Mouse (Mus musculus) hindbrain, postnatal 0 days (tissue): ENCODE measurements around the gene Mt1. TPM values are rescaled to one million over a fixed set of nuclear protein-coding genes. Genes with fewer than 3 reads are reported as not detected.
A peak's percentile ranks its signal among the peaks of the same experiment; 100 is the strongest.

Source experiments
- ATAC-seq: fragments of 200-750 bp; cut with Nextera tagmentation; 2 replicates; pipeline ENCODE4 v1.8.0; 2017; ENCODE audit warnings: mild to moderate bottlenecking, moderate TSS enrichment, moderate library complexity
- DNase-seq: peaks from one replicate; pipeline ENCODE4 v3.0.0-alpha.2; 2015; ENCODE audit warnings: low spot score
- H3K27ac ChIP-seq: fragments of 300-500 bp; sonication (generic); 2 replicates; pipeline ENCODE4 v1.5.1; 2014; ENCODE audit warnings: mild to moderate bottlenecking
- H3K27me3 ChIP-seq: fragments of 300-500 bp; sonication (generic); 2 replicates; pipeline ENCODE4 v1.6.1; 2014; ENCODE audit warnings: low read length, mixed read lengths; ENCODE audit not compliant: insufficient read depth
- H3K36me3 ChIP-seq: fragments of 300-500 bp; sonication (generic); 2 replicates; pipeline ENCODE4 v1.6.1; 2014; ENCODE audit warnings: low read length, mixed read lengths; ENCODE audit not compliant: insufficient read depth
- H3K4me1 ChIP-seq: fragments of 300-500 bp; sonication (generic); 2 replicates; pipeline ENCODE4 v1.6.1; 2014; ENCODE audit warnings: antibody characterized with exemption, low read length, mixed read lengths; ENCODE audit not compliant: insufficient read depth
- H3K4me2 ChIP-seq: fragments of 300-500 bp; sonication (generic); 2 replicates; pipeline ENCODE4 v1.6.1; 2014; ENCODE audit warnings: low read depth, mild to moderate bottlenecking, low read length, moderate library complexity, mixed read lengths
- H3K4me3 ChIP-seq: fragments of 300-500 bp; sonication (generic); 2 replicates; pipeline ENCODE4 v1.5.1; 2014; ENCODE audit warnings: low read length
- H3K9ac ChIP-seq: fragments of 300-500 bp; sonication (generic); replicated peaks from 2 replicates; pipeline ENCODE4 v1.6.1; 2014; ENCODE audit warnings: mild to moderate bottlenecking, low read length, moderate library complexity, mixed read lengths
- H3K9me3 ChIP-seq: fragments of 300-500 bp; sonication (generic); 2 replicates; pipeline ENCODE4 v1.6.1; 2016; ENCODE audit warnings: low read length, mixed read lengths
- CTCF ChIP-seq: IDR thresholded peaks from 2 replicates; pipeline ENCODE4 v1.5.1; 2016; ENCODE audit warnings: antibody characterized with exemption, control low read depth, low read depth
- WGBS: fragments of 180-500 bp; shearing (Covaris S2); extraction: QIAGEN DNeasy Blood & Tissue Kit; methylation state at CpG from one replicate; pipeline ENCODE4 v1.1.7; 2014; 5-methylcytosine and 5-hydroxymethylcytosine counted together
- polyA plus RNA-seq: library from polyadenylated mRNA; unstranded; fragments of >200 nt; fragmentation: Nextera tagmentation; extraction: Ambion mirVana; gene quantifications from 2 replicates; pipeline ENCODE4 v1.2.1, GENCODE M21; 2015
- total RNA-seq: library from RNA; depleted of rRNA; stranded (reverse); fragments of >200 nt; gene quantifications from 2 replicates; pipeline ENCODE4 v1.2.3, GENCODE M21; 2014

Gene Mt1
- total and polyA plus RNA-seq, 2 experiments from 2014 or later, result 742 to 1,037 TPM

DNA sequence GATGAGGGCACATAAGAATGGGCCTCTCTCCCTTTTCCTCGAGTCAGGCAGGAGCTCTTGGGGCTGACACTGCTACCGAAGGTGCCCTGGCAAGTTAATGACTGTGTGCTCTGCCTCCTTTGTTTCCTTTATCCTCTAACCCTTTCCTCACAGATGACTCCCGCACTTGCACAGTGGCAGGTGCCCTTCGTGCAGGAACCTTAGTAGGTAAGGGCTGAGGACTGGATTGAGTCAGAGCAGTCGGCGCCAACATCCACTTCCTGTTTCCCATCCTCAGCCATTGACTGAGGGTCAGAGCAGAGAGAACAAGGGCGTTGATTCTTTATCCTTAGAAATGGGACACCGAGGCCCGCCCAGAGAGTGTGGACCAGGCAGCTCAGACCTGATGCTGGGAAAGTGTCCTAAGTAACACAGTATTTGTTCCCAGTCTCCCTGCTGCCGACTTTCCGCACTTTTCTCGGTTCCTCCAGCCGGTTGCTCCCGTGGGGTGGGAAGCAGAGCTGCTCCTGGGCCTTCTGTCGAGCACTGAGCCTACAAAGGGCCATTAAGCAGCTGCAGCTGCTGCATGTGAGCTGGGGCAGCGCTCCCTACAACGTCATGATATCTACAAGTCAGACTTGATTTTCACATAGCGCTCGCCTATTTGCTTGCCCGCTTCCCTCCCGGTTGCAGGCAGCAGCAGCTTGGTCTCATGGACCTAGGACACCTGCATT, 8.6 kb downstream of the Mt1 start:
- peaks cover 5% of the 10 kb centered on the region; the same call in 1 of the 2 replicates for H3K4me1 ChIP-seq
- H3K27me3 ChIP-seq, result peaks cover 12% of the 10 kb centered on the region; the same call in 1 of the 2 replicates
- H3K4me2 ChIP-seq, result no peak overlapping the region
- H3K9ac ChIP-seq, result 0 out of 2 replicates have a peak overlapping the region, but pooled peaks have one; percentile 30
- 39% methylated on average over 21 of the region's 21 CpGs for WGBS
- TF ChIP-seq CTCF, result no peak
- no peaks in the 10 kb centered on the region for H3K36me3 ChIP-seq
- no peak for ATAC-seq
- H3K27ac ChIP-seq, result no peak overlapping the region; the same call in 1 of the 2 replicates
- no peak for DNase-seq
- H3K9me3 ChIP-seq, result no peaks in the 10 kb centered on the region
- H3K4me3 ChIP-seq, result no peak overlapping the region

DNA sequence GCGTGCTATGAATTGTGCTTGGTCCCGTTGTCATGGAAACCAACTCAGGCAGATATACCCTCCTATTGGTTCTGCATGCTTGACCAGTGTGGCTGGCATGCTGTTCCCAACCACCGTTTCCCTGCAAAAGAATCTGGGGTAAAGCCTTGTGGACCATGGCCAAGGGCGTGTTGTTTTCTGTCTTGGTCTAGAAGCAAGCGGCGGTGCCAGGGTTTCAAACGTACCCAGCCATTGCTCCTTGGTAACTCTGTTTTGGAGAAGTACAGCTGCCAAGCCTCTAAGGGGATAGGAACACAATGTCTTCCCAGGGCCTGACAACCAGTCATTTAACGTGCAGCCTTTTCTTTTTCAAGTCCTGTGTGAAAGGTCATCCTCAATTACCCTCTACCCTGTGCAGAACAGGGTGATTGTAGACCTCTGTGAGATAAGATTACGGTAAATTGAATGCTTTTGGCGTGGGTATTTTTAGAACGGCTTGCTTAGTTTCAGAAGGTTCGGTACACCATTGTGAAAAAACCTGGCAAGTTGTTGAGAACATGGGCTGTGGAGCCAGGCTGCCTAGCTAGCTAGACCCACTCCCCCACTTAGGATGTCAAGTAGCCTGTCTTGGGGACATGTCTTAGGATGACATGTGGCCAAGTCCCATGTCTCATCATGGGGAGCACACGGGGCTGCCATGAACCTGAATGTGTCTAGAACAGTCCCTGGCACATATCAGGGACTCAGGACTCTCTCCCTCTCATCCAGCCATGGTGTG, 10.6 kb downstream of the Mt1 start:
- WGBS, result 34% methylated on average over 13 of the region's 13 CpGs
- Histone ChIP-seq H3K27me3 (0 out of 2 replicates have a peak, but pooled peaks cover under 1% of the 10 kb centered on the region), H3K4me1 (no peaks in the 10 kb centered on the region; the same call in 1 of the 2 replicates), H3K27ac (peak overlapping the region; percentile 59), H3K4me2 (no peak overlapping the region), H3K9ac (no peak overlapping the region), H3K9me3 (no peaks in the 10 kb centered on the region), H3K36me3 (no peaks in the 10 kb centered on the region), H3K4me3 (no peak overlapping the region)
- no peak for TF ChIP-seq CTCF
- DNase-seq, result peak; percentile 88
- ATAC-seq, result peak; percentile 87

DNA sequence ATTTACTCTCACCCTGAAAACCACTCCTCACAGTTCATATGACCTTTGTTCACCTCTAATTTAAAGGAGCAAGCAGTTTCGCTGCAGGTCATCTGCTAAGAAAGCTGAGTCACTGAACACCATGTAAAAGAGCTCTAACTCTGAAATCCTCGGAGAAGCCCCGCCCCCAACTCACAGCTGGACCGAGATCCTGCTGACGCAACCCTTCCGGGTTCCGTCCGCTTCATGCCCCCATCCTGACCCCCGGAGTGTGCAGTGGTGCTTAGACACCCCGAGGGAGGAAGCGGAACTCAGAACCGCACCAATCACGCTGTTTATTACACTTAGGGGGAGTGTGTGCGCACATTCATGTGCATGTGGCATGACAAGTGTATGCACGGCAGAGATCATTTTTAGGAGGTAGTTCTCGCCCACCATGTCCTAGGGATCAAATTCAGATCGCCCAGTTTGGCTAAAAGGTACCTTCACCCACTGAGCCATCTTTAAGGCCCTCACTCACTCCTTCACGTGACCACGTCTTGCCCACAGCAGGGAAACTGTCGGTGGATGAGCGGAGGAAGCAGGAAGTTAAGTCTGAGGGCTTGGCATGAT, 12.3 kb downstream of the Mt1 start:
- no peaks in the 10 kb centered on the region for H3K9me3 ChIP-seq
- peak overlapping the region; percentile 14; the same call in 1 of the 2 replicates for H3K4me3 ChIP-seq
- no peaks in the 10 kb centered on the region for H3K36me3 ChIP-seq
- no peaks in the 10 kb centered on the region for H3K27me3 ChIP-seq
- TF ChIP-seq CTCF, result no peak
- no peak overlapping the region for H3K9ac ChIP-seq
- WGBS, result 33% methylated on average over 21 of the region's 21 CpGs
- peak overlapping the region; percentile 48 for H3K4me2 ChIP-seq
- DNase-seq (peak; percentile 51), ATAC-seq (no peak)
- H3K27ac ChIP-seq, result no peak overlapping the region
- no peaks in the 10 kb centered on the region; the same call in 1 of the 2 replicates for H3K4me1 ChIP-seq

DNA sequence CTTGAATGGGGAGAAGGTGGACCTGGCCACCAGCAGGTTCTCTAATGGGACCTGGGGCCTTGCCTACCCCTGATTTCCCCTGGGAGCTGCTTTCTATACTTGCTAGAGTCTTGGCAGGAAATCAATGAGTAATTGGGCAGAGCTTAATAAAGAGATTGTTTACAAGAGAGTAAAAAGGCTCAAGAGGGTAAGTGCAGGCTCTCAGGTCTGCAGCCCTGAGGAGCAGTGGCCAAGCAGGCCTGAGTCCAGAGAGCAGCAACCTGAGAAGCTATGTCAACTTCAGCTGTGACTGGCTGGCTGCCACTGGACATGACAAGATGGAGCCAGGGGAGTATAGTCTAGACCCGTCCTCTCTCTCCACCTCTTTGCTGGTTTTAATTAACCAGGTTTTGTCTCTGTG, 14.0 kb downstream of the Mt1 start:
- H3K4me1 ChIP-seq, result no peaks in the 10 kb centered on the region
- H3K27me3 ChIP-seq, result no peaks in the 10 kb centered on the region
- H3K9ac ChIP-seq, result no peak overlapping the region
- WGBS, result 60% methylated on average over 1 of the region's 1 CpGs
- no peak overlapping the region for H3K4me2 ChIP-seq
- H3K9me3 ChIP-seq, result no peaks in the 10 kb centered on the region
- H3K36me3 ChIP-seq, result no peaks in the 10 kb centered on the region
- DNase-seq (no peak), ATAC-seq (no peak)
- H3K27ac ChIP-seq, result no peak overlapping the region
- H3K4me3 ChIP-seq, result no peak overlapping the region
- TF ChIP-seq CTCF, result no peak

DNA sequence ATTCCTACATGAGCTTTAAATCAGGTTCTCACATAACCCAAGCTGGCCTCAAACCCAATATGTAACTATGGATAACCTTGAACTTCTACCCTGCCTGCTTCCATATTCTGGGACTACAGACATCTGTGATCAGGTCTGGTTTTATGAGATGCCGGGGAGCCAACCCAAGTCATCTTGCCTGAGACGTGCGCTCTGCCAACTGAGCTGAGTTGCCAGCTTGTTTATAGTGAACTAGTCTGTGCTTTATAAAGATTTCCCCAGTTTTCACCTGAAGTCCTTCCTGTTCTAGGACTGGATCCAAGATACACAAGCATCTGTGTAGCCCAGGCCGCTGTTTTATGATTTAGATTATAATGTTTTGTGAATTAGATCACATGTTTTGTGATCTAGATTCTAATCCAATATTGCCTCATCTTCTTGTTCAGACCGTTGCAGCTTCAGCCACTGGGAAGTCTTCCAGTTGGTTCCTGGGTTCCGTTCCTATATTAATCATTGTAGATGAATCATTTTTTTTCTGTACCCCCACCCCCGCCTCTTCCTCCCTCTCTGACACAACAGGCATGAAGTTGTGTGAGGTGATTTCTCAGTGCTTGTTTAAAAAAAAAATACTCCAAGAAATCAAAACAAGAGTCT, 15.8 kb downstream of the Mt1 start:
- no peak overlapping the region for H3K4me2 ChIP-seq
- H3K9ac ChIP-seq, result no peak overlapping the region
- no peak for ATAC-seq
- DNase-seq, result no peak
- no peaks in the 10 kb centered on the region for H3K9me3 ChIP-seq
- no peaks in the 10 kb centered on the region for H3K36me3 ChIP-seq
- H3K27ac ChIP-seq, result no peak overlapping the region
- no peaks in the 10 kb centered on the region for H3K27me3 ChIP-seq
- WGBS, result 87% methylated on average over 7 of the region's 7 CpGs
- H3K4me3 ChIP-seq, result no peak overlapping the region
- no peak for TF ChIP-seq CTCF
- no peaks in the 10 kb centered on the region for H3K4me1 ChIP-seq

DNA sequence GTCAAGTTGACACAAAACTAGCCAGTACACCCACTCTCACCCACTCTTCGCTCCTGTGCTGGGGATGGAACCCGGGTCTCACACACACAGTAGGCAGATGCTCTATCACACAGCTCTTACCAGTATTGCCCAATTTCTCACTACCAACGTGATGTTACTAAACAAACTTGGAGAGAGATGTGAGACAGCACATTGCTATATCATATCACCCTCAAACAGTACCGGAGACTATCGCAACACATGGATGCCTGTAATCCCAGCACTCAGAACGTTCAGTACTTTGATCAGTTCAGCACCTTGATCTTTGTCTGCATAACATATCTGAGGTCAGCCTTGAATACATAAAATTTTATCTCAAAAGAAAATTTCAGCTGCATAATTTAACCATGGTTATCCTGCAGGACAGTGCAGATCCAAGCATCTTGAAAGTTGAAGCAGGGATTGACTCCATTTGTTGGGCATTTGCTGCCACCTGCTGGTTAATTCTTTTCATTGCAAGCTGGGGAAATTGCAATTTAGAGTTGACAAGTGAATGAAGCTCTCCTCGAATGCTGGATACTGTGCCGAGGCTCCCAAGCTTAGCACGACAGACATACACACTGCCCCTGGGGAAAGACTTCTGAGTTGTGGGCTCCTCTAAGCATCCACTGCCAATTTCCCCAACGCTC, 20.5 kb downstream of the Mt1 start:
- peak overlapping the region; percentile 17; the same call in 1 of the 2 replicates for H3K4me2 ChIP-seq
- no peak overlapping the region for H3K9ac ChIP-seq
- DNase-seq (peak; percentile 87), ATAC-seq (peak; percentile 68)
- no peak overlapping the region for H3K27ac ChIP-seq
- no peaks in the 10 kb centered on the region for H3K36me3 ChIP-seq
- TF ChIP-seq CTCF, result peak; percentile 89
- H3K9me3 ChIP-seq, result no peaks in the 10 kb centered on the region
- WGBS, result 44% methylated on average over 10 of the region's 10 CpGs
- H3K4me3 ChIP-seq, result no peak overlapping the region
- H3K4me1 ChIP-seq, result no peaks in the 10 kb centered on the region
- H3K27me3 ChIP-seq, result no peaks in the 10 kb centered on the region
